Mouse (Mus musculus): ENCODE measurements around the gene Pitpnc1.

GRCm38 (mm10) chr11:107421751-107422355 lies 48.6 kb downstream of the Pitpnc1 start:
- TF ChIP-seq CTCF (IDR thresholded peaks at IDR 0.05; ENCODE audit: borderline replicate concordance, control insufficient read depth, extremely low read depth, insufficient read depth, low read length, poor library complexity) (no peak), POLR2A (IDR thresholded peaks at IDR 0.05; ENCODE audit: control insufficient read depth, extremely low read depth, insufficient read depth, low read length, poor library complexity) (no peak)

All from thymus, adult 2 months (tissue).